Mouse (Mus musculus) stomach, embryonic 14.5 days (tissue): Measurements from ENCODE around the gene Spag5. TPM values are rescaled to one million over a fixed set of nuclear protein-coding genes. Genes with fewer than 3 reads are reported as not detected.
A peak's percentile ranks its signal among the peaks of the same experiment; 100 is the strongest.

ENCODE experiments used
- ATAC-seq: fragments of 200-750 bp; cut with Nextera tagmentation; 2 replicates; pipeline ENCODE4 v1.8.0; 2017; ENCODE audit warnings: low read depth, moderate TSS enrichment; ENCODE audit not compliant: insufficient number of reproducible peaks, insufficient read depth, low FRiP score
- H3K27ac ChIP-seq: fragments of 300-500 bp; sonication (generic); 2 replicates; pipeline ENCODE4 v1.5.1; 2014; ENCODE audit warnings: mild to moderate bottlenecking, low read length, moderate library complexity, mixed read lengths
- H3K27me3 ChIP-seq: fragments of 300-500 bp; sonication (generic); 2 replicates; pipeline ENCODE4 v1.6.1; 2014; ENCODE audit warnings: low read length, control low read depth, mixed read lengths; ENCODE audit not compliant: control insufficient read depth, insufficient read depth
- H3K36me3 ChIP-seq: fragments of 300-500 bp; sonication (generic); 2 replicates; pipeline ENCODE4 v1.6.1; 2014; ENCODE audit warnings: mild to moderate bottlenecking, control low read depth, low read length, moderate library complexity, mixed read lengths; ENCODE audit not compliant: control insufficient read depth, insufficient read depth
- H3K4me1 ChIP-seq: fragments of 300-500 bp; sonication (generic); 2 replicates; pipeline ENCODE4 v1.6.1; 2014; ENCODE audit warnings: low read length, control low read depth, mixed read lengths; ENCODE audit not compliant: control insufficient read depth, insufficient read depth
- H3K4me2 ChIP-seq: fragments of 300-500 bp; sonication (generic); replicated peaks from 2 replicates; pipeline ENCODE4 v1.6.1; 2014; ENCODE audit warnings: low read depth, low read length, control low read depth
- H3K4me3 ChIP-seq: fragments of 300-500 bp; sonication (generic); 2 replicates; pipeline ENCODE4 v1.5.1; 2014; ENCODE audit warnings: low read depth, low read length, control low read depth
- H3K9ac ChIP-seq: fragments of 300-500 bp; sonication (generic); replicated peaks from 2 replicates; pipeline ENCODE4 v1.6.1; 2014; ENCODE audit warnings: low read depth, mild to moderate bottlenecking, control low read depth, low read length, moderate library complexity, mixed read lengths
- H3K9me3 ChIP-seq: fragments of 300-500 bp; sonication (generic); 2 replicates; pipeline ENCODE4 v1.6.1; 2016; ENCODE audit warnings: low read depth, low read length, control low read depth; ENCODE audit not compliant: control insufficient read depth
- WGBS: fragments of 180-500 bp; shearing (Covaris S2); extraction: QIAGEN DNeasy Blood & Tissue Kit; methylation state at CpG from one replicate; pipeline ENCODE4 v1.1.7; 2014; 5-methylcytosine and 5-hydroxymethylcytosine counted together
- polyA plus RNA-seq: library from polyadenylated mRNA; unstranded; fragments of >200 nt; fragmentation: Nextera tagmentation; extraction: Ambion mirVana; gene quantifications from 2 replicates; pipeline ENCODE4 v1.2.1, GENCODE M21; 2014

Gene Spag5
- polyA plus RNA-seq, 1 experiment from 2014 or later: 44.6 TPM

- H3K27me3 ChIP-seq: no peaks in the 10 kb centered on the region
- 42% methylated on average over 8 of the region's 8 CpGs for WGBS
- H3K4me3 ChIP-seq: 0 out of 2 replicates have a peak overlapping the region, but pooled peaks have one; percentile 94
- no peaks in the 10 kb centered on the region for H3K9me3 ChIP-seq
- H3K36me3 ChIP-seq: peaks cover 10% of the 10 kb centered on the region
- no peak overlapping the region for H3K9ac ChIP-seq
- H3K4me1 ChIP-seq: peaks cover 26% of the 10 kb centered on the region
- no peak; the same call in 1 of the 2 replicates for ATAC-seq
- no peak overlapping the region; the same call in 1 of the 2 replicates for H3K27ac ChIP-seq
- peak overlapping the region; percentile 84 for H3K4me2 ChIP-seq
Observed at GRCm38 (mm10) chr11:78344890-78345715, 43.8 kb downstream of the Spag5 start.

DNA sequence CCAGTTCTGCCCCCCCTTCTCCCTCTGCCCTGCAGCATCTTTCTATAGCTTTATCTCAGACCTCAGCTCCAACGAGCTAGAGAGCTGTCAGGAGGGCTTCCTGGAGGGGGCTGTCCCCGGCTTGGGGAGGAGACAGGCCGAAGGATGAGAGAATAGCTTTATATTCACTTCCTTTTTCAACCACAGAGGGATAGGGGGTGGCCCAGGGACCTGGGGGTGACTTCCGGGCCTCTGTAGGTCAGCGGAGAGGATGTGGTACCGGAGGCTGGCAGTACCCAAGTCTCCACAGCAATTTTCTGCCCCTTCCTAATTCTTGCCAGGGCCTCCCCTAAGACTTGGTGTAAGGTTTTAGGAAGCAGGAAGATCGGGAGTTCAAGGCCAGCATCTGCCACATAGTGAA lies 44.5 kb downstream of the Spag5 start:
- H3K4me2 ChIP-seq: no peak overlapping the region

DNA sequence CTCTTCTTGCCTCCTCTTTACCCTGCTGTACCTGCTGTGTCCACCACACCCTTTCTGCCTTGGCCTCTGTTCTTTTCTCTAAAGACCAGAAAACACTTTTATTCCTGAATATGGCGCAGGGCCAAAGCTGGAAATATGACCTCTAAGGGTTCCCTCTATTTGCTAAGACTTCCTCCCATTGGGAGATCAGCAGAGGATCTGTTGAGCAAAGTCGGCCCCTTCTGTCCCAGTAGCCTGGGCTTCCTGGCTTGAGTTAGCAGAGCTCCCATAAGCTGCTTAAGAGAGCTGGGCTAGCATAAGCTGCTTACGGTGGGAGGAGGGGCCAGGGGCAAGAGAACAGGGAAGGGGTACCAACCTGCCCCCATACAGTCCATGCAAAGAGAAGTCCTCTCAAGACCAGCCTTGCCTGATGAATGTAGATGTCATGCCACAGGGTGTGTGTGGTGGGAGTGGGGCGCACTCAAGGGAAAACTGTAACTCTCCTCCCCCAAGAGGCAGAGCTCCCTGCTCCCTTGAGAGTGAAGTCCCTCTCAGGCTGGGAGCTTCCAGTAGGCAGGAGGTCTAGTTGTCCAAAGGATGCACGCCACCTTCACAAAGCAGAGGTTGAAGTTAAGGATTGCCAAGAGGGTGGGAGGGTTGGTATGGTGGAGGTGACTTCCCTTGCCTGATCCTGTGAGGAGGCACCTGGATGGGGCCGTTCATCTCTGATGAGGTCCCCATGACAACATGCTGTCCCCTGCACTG lies 45.2 kb downstream of the Spag5 start:
- Histone ChIP-seq H3K4me2 (no peak overlapping the region), H3K4me3 (no peak overlapping the region), H3K9ac (no peak overlapping the region), H3K4me1 (peaks cover 26% of the 10 kb centered on the region), H3K27me3 (no peaks in the 10 kb centered on the region), H3K27ac (0 out of 2 replicates have a peak overlapping the region, but pooled peaks have one; percentile 15), H3K9me3 (no peaks in the 10 kb centered on the region), H3K36me3 (peaks cover 10% of the 10 kb centered on the region)
- WGBS: 77% methylated on average over 6 of the region's 6 CpGs
- no peak for ATAC-seq

More for the DNA sequence above, 44.5 kb downstream of the Spag5 start:
- Histone ChIP-seq H3K27ac (no peak overlapping the region), H3K4me3 (no peak overlapping the region), H3K9ac (no peak overlapping the region), H3K27me3 (no peaks in the 10 kb centered on the region), H3K4me1 (peaks cover 26% of the 10 kb centered on the region), H3K36me3 (peaks cover 10% of the 10 kb centered on the region), H3K9me3 (no peaks in the 10 kb centered on the region)
- no peak for ATAC-seq
- 80% methylated on average over 7 of the region's 7 CpGs for WGBS

DNA sequence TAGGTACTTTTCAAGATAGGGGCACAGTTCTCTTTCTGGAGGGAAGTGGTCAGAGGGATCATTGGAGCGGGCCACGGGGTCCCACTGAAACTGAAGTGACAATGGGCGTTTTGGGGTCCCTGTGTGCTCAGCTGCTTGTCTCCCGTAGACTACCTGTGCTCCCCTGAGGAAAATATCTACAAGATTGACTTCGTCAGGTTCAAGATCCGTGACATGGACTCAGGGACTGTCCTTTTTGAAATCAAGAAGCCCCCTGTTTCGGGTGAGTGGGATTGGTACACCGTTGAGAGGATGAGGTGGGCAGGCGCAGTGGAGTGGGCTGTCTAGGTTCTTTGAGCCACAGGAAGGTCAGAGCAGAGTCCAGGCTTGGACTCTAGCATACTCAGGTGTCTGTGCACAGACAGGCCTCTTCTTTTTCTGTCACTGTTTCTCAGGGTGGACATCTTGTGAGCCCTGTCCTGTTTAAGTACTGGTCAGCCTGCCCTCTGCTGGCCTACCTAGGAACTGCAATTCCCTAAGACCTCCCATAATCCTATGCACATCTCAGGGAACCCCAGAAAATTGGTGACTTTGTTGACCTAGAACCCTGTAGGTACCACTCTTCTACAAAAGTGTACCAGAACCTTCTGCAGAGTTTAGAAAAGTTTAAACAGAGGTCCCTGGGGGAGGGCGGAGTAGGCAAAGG lies 45.9 kb downstream of the Spag5 start:
- Histone ChIP-seq H3K4me2 (no peak overlapping the region), H3K27me3 (no peaks in the 10 kb centered on the region), H3K4me3 (no peak overlapping the region), H3K36me3 (peaks cover 10% of the 10 kb centered on the region), H3K9me3 (no peaks in the 10 kb centered on the region), H3K4me1 (peaks cover 26% of the 10 kb centered on the region), H3K9ac (no peak overlapping the region), H3K27ac (no peak overlapping the region)
- ATAC-seq: 0 out of 2 replicates have a peak, but pooled peaks have one; percentile 21
- WGBS: 91% methylated on average over 10 of the region's 10 CpGs

DNA sequence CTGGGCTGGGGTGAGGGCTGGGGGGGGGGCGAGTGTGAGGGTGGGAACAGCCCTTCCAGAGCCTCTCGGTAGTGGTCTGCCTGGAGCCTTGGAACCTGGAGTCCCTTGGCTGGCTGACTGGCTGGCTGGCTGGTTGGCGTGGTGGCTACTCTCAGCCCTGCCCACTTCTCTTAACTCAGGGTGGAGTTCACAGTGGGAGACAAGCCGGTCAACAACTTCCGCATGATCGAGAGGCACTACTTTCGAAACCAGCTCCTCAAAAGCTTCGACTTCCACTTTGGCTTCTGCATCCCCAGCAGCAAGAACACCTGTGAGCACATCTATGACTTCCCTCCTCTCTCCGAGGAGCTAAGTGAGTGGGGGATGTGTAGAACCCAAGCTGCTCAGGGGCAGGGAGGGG lies 46.6 kb downstream of the Spag5 start:
- WGBS: 70% methylated on average over 9 of the region's 9 CpGs
- peaks cover 26% of the 10 kb centered on the region for H3K4me1 ChIP-seq
- no peak for ATAC-seq
- H3K9me3 ChIP-seq: no peaks in the 10 kb centered on the region
- no peak overlapping the region for H3K4me3 ChIP-seq
- H3K27me3 ChIP-seq: no peaks in the 10 kb centered on the region
- H3K27ac ChIP-seq: no peak overlapping the region
- no peak overlapping the region for H3K4me2 ChIP-seq
- peaks cover 10% of the 10 kb centered on the region for H3K36me3 ChIP-seq
- no peak overlapping the region for H3K9ac ChIP-seq

DNA sequence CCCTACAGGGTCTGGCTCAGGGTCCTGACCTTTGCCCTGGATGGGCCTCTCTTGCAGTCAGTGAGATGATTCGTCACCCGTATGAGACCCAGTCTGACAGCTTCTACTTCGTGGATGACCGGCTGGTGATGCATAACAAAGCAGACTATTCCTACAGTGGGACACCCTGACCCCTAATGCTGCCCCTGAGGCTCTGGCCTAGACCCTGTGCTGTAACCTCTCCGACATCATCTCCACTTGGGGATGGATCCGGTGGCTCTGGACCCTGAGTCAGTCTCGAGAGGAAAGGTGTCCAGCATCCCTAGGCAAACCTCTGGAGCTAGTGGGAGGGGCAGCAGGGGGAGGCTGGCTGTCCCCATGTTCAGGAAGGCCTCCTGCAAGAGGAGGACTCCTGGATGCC lies 47.1 kb downstream of the Spag5 start:
- Histone ChIP-seq H3K27me3 (no peaks in the 10 kb centered on the region), H3K27ac (no peak overlapping the region), H3K9ac (no peak overlapping the region), H3K4me1 (peaks cover 26% of the 10 kb centered on the region), H3K4me3 (no peak overlapping the region), H3K4me2 (no peak overlapping the region), H3K36me3 (peaks cover 10% of the 10 kb centered on the region), H3K9me3 (no peaks in the 10 kb centered on the region)
- WGBS: 39% methylated on average over 7 of the region's 7 CpGs
- no peak for ATAC-seq

DNA sequence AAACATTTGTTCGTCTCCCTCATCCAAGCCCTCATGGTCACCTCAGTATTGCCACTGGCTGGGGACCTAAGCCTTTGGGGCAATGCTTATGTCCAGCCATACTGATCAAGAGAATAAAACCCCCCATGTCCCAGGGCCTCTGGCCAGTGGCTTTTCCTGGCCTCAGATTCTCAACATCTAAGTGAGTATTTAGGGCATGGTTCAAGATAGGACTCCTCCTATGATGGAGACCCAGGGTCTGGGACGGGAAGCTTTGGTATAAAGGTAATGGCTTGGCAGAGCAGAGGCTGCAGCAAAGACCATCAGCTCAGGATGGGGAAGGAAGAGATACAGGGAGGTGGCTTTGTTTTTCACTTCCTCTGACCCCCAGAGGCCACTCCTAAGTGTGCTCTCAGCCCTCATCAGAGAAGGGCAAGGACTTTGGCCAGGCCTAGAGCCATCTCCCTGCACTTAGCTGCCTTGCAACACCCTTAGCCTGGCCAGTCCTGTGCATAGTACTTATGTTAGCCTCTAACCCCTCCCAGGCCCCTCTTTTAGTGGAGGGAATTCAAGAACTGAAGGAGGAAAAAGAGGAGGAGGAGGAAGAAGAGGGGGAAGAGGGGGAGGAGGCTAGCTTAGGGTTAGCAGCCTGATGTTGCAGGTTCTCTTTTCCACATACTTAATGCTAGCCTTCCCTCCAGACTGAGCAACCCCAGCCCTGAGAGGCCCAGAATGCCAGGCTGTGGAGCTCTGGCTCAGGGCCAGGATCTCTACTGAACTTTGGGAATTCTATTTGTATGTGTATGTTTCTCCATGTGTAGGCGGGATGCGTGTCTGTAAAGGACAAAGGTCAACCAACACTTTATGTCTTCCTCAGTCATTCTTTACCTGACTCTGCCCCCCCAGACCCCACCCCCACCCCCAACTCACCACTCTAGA lies 48.4 kb downstream of the Spag5 start:
- H3K9ac ChIP-seq: no peak overlapping the region
- no peaks in the 10 kb centered on the region for H3K27me3 ChIP-seq
- H3K9me3 ChIP-seq: no peaks in the 10 kb centered on the region
- WGBS: 65% methylated on average over 4 of the region's 4 CpGs
- H3K4me2 ChIP-seq: no peak overlapping the region
- H3K4me1 ChIP-seq: peaks cover 18% of the 10 kb centered on the region
- peaks cover 10% of the 10 kb centered on the region for H3K36me3 ChIP-seq
- H3K27ac ChIP-seq: no peak overlapping the region
- no peak overlapping the region for H3K4me3 ChIP-seq
- ATAC-seq: no peak
